ENCODE assay signal across 27 mouse cellular contexts in the genomic region with DNA sequence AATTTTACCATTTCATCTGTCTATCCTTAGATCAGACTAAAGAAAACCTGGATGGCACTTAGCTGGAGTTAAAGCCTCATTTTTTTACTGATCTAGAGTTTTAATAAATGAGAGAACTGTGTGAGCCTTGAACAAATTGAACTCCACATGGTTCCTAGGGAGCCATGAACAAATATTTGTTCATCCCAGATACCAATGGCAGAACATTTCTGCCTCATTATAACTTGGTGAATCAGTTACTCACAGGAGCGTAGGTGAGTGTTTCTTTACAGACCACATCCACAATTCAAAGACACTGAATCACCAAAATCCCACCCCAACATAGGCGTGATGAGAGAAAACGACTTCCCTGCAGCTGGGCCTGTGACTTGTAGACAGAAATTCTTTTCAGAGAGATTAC.
"Had no signal": no experiment of that assay in that cellular context is flagged by ENCODE, and none has a peak within 500 bp of the region (broad histone marks: within the 10 kb centered on the region; RNA-seq: fewer than 3 reads in every experiment).

No protein-coding gene starts in this region.

- H3K9ac ChIP-seq: heart, embryonic 13.5 days; heart, embryonic 15.5 days; hindbrain, embryonic 12.5 days; hindbrain, embryonic 14.5 days; kidney, embryonic 15.5 days; limb, embryonic 13.5 days; limb, embryonic 15.5 days had no signal

- H3K4me3 ChIP-seq: heart, adult 2 months; heart, embryonic 13.5 days; heart, embryonic 15.5 days; hindbrain, embryonic 10.5 days; hindbrain, embryonic 12.5 days; kidney, embryonic 15.5 days; limb, embryonic 13.5 days; limb, embryonic 15.5 days had no signal

- H3K9me3 ChIP-seq: heart, embryonic 13.5 days; heart, embryonic 15.5 days; hindbrain, embryonic 10.5 days; hindbrain, embryonic 12.5 days; kidney, embryonic 15.5 days; limb, embryonic 13.5 days; limb, embryonic 15.5 days had no signal

- DNase-seq: gastrocnemius, postnatal 14 days; gastrocnemius, postnatal 36 days; heart, adult 11 months; heart, adult 2 months; heart, postnatal 14 days; heart, postnatal 36 days; kidney, adult 11 months; kidney, adult 2 months; kidney, adult 9 months; kidney, postnatal 14 days; kidney, postnatal 36 days; layer of hippocampus, adult 9-11 months; layer of hippocampus, postnatal 36 days; left cerebral cortex, postnatal 4 days had no signal

- H3K4me1 ChIP-seq: hindbrain, embryonic 10.5 days; hindbrain, embryonic 12.5 days; kidney, embryonic 15.5 days; limb, embryonic 13.5 days; limb, embryonic 15.5 days had no signal

- H3K27ac ChIP-seq: heart, adult 2 months; heart, embryonic 13.5 days; heart, embryonic 15.5 days; hindbrain, embryonic 10.5 days; hindbrain, embryonic 12.5 days; hindbrain, embryonic 14.5 days; kidney, embryonic 15.5 days; kidney, postnatal 0 days; limb, embryonic 13.5 days; limb, embryonic 15.5 days had no signal

- ATAC-seq: hindbrain, embryonic 16.5 days; inflammation-experienced regulatory T-cells, adult 6 months; intestine, embryonic 16.5 days had no signal

- H3K36me3 ChIP-seq: heart, embryonic 13.5 days; heart, embryonic 15.5 days; hindbrain, embryonic 10.5 days; hindbrain, embryonic 12.5 days; kidney, embryonic 15.5 days; limb, embryonic 13.5 days; limb, embryonic 15.5 days had no signal

- H3K27me3 ChIP-seq: heart, embryonic 13.5 days; heart, embryonic 15.5 days; hindbrain, embryonic 12.5 days; kidney, embryonic 15.5 days; limb, embryonic 13.5 days; limb, embryonic 15.5 days had no signal

- H3K4me2 ChIP-seq: heart, embryonic 11.5 days; heart, embryonic 13.5 days; heart, embryonic 15.5 days; hindbrain, embryonic 12.5 days; hindbrain, embryonic 14.5 days; kidney, embryonic 15.5 days; limb, embryonic 13.5 days; limb, embryonic 15.5 days had no signal
